10 mouse cellular contexts compared by ENCODE assay signal in genomic region chr11:50931021-50931420, GRCm38 (mm10). TPM values are rescaled to one million over a fixed set of nuclear protein-coding genes. Genes with fewer than 3 reads are reported as not detected.
DNase-seq lines count a peak whose midpoint lies in the region; ATAC-seq and TF ChIP-seq lines count a peak whose summit lies in the region.
"Had no signal": no experiment of that assay in that cellular context is flagged by ENCODE, and none has a peak within 500 bp of the region (broad histone marks: within the 10 kb centered on the region; RNA-seq: fewer than 3 reads in every experiment).

No protein-coding gene starts in this region.

- intact Hi-C loops in left cerebral cortex, postnatal 36 days (cut with DNase I): loop anchor here (5.0 kb wide), 1 partner anchor 104 kb away; the partner anchor contains the start of gene Zfp354c

- no peak for DNase-seq in spleen, adult 2 months (ENCODE audit: low read depth in 1 of 2, low spot score in 2 of 2)
- DNase-seq in spleen, adult 12 weeks (ENCODE audit: low spot score): no peak
- DNase-seq in kidney, postnatal 25 days: peak; percentile 35 to 63
- DNase-seq in naive thymus-derived CD4-positive, alpha-beta T cell, adult 2 months (ENCODE audit: low read depth): peak; percentile 4
- no peak for DNase-seq in left cerebral cortex, postnatal 36 days (ENCODE audit: low spot score in 2 of 2)
- DNase-seq in layer of hippocampus, adult 9-10 months (ENCODE audit: low spot score): no peak

- H3K4me3 ChIP-seq in erythroblast, embryonic 14.5 days (replicated peaks): peak overlapping the region; percentile 61
- H3K4me3 ChIP-seq in spleen, adult 2 months (ENCODE audit: extremely low read depth, insufficient read depth, insufficient read length): peak overlapping the region; percentile 65

- no peaks in the 10 kb centered on the region for H3K9me3 ChIP-seq in erythroblast, embryonic 14.5 days (ENCODE audit: control insufficient read depth, low read length)

- H3K4me1 ChIP-seq in erythroblast, embryonic 14.5 days (ENCODE audit: control insufficient read depth): peaks cover 12% of the 10 kb centered on the region
- 0 out of 2 replicates have a peak, but pooled peaks cover 3% of the 10 kb centered on the region for H3K4me1 ChIP-seq in spleen, adult 2 months (ENCODE audit: control insufficient read depth, insufficient read depth, insufficient read length)

- H3K27me3 ChIP-seq in erythroblast, embryonic 14.5 days (ENCODE audit: control insufficient read depth): peaks cover 22% of the 10 kb centered on the region
- H3K27me3 ChIP-seq in spleen, adult 2 months (ENCODE audit: control insufficient read depth, insufficient read depth, low read length): no peaks in the 10 kb centered on the region

- H3K36me3 ChIP-seq in erythroblast, embryonic 14.5 days (ENCODE audit: control insufficient read depth): no peaks in the 10 kb centered on the region
- H3K36me3 ChIP-seq in spleen, adult 2 months (ENCODE audit: control insufficient read depth, insufficient read depth, low read length): no peaks in the 10 kb centered on the region

- no peak for TF ChIP-seq CTCF in spleen, adult 2 months (IDR thresholded peaks at IDR 0.05; ENCODE audit: extremely low read depth, insufficient read depth, insufficient read length, insufficient replicate concordance)

- no peak for TF ChIP-seq POLR2A in spleen, adult 2 months (IDR thresholded peaks at IDR 0.05; ENCODE audit: low read depth, low read length)

- no peak overlapping the region for H3K27ac ChIP-seq in spleen, adult 2 months (ENCODE audit: insufficient read depth, low read length)

- WGBS in spleen, adult 2 months: 6% methylated on average over 16 of the region's 16 CpGs

- no peak for ATAC-seq in erythroblast, adult 5-6 weeks (replicated peaks; ENCODE audit: low FRiP score, poor library complexity, severe bottlenecking)

RNA-seq across cellular contexts. Expression of gene Zfp354b, which starts 0.4 kb away (rescaled TPM):
- not detected in 2 replicates for polyA plus RNA-seq in erythroblast, embryonic 14.5 days (2012)
- total RNA-seq in erythroblast, adult 5-6 weeks (2015; ENCODE audit: low replicate concordance): not detected in 2 replicates
- total RNA-seq in erythroblast, adult 5-6 weeks (2017; ENCODE audit: low replicate concordance): not detected in 2 replicates
- not detected in 2 replicates for polyA plus RNA-seq in spleen, adult 2 months (2012; rRNA removed)
- total RNA-seq in left cerebral cortex, postnatal 36 days (2021): 1 to 10 TPM; 5.4 to 5.9 TPM
- total RNA-seq: CH12.LX had no signal

RNA-seq across cellular contexts. Expression of gene 4933414I15Rik, which starts 12.5 kb away (rescaled TPM):
- not detected in 2 replicates for polyA plus RNA-seq in erythroblast, embryonic 14.5 days (2012)
- total RNA-seq in erythroblast, adult 5-6 weeks (2015; ENCODE audit: low replicate concordance): not detected in 2 replicates
- total RNA-seq in erythroblast, adult 5-6 weeks (2017; ENCODE audit: low replicate concordance): not detected in 2 replicates
- polyA plus RNA-seq in spleen, adult 2 months (2012; rRNA removed): not detected in 2 replicates
- not detected for total RNA-seq in left cerebral cortex, postnatal 36 days (2021)
- total RNA-seq: CH12.LX; gastrocnemius, postnatal 4 days had no signal

RNA-seq across cellular contexts. Expression of gene Zfp2, which starts 15.1 kb away (rescaled TPM):
- polyA plus RNA-seq in erythroblast, embryonic 14.5 days (2012): not detected in 2 replicates
- total RNA-seq in erythroblast, adult 5-6 weeks (2015; ENCODE audit: low replicate concordance): 0.63 TPM in 1 of 2 replicates, not detected in the other
- total RNA-seq in erythroblast, adult 5-6 weeks (2017; ENCODE audit: low replicate concordance): 0.56 TPM in 1 of 2 replicates, not detected in the other
- polyA plus RNA-seq in spleen, adult 2 months (2012; rRNA removed): 0.28 and 0.29 TPM in 2 replicates
- total RNA-seq in left cerebral cortex, postnatal 36 days (2021): 10 to 100 TPM; 23.2 to 24.0 TPM
- total RNA-seq: CH12.LX had no signal

RNA-seq across cellular contexts. Expression of gene Prop1, which starts 22.5 kb away (rescaled TPM):
- polyA plus RNA-seq in erythroblast, embryonic 14.5 days (2012): not detected in 2 replicates
- not detected in 2 replicates for total RNA-seq in erythroblast, adult 5-6 weeks (2015; ENCODE audit: low replicate concordance)
- not detected in 2 replicates for total RNA-seq in erythroblast, adult 5-6 weeks (2017; ENCODE audit: low replicate concordance)
- polyA plus RNA-seq in spleen, adult 2 months (2012; rRNA removed): not detected in 2 replicates
- not detected for total RNA-seq in left cerebral cortex, postnatal 36 days (2021)
- total RNA-seq: CH12.LX; gastrocnemius, postnatal 4 days had no signal

RNA-seq across cellular contexts. Expression of gene Olfr1378, which starts 35.3 kb away (rescaled TPM):
- polyA plus RNA-seq in erythroblast, embryonic 14.5 days (2012): 0.01 TPM in 1 of 2 replicates, not detected in the other
- total RNA-seq in erythroblast, adult 5-6 weeks (2015; ENCODE audit: low replicate concordance): not detected in 2 replicates
- not detected in 2 replicates for total RNA-seq in erythroblast, adult 5-6 weeks (2017; ENCODE audit: low replicate concordance)
- not detected in 2 replicates for polyA plus RNA-seq in spleen, adult 2 months (2012; rRNA removed)
- total RNA-seq in left cerebral cortex, postnatal 36 days (2021): not detected
- total RNA-seq: CH12.LX; gastrocnemius, postnatal 4 days had no signal

Comparison
In these comparisons a context has a peak if more than half of its experiments do, and no peak if none do; other contexts are left out.
1. DNase-seq: peak in kidney, postnatal 25 days (2 of 2) and naive thymus-derived CD4-positive, alpha-beta T cell, adult 2 months (single experiment); none in spleen, adult 2 months (0 of 2), spleen, adult 12 weeks (single experiment), left cerebral cortex, postnatal 36 days (0 of 2) and layer of hippocampus, adult 9-10 months (single experiment).
2. RNA of gene Zfp354b, which starts 0.4 kb away (total RNA-seq): 5.4 to 5.9 TPM in left cerebral cortex, postnatal 36 days; not detected in erythroblast, adult 5-6 weeks; every median in the first group is over 4 times any median in the second.
3. RNA of gene Zfp2, which starts 15.1 kb away (total RNA-seq): 23.2 to 24.0 TPM in left cerebral cortex, postnatal 36 days; 0.56 to 0.63 TPM in erythroblast, adult 5-6 weeks; every median in the first group is over 10 times any median in the second.